Mouse (Mus musculus) myocyte (in vitro differentiated cells): Measurements from ENCODE around the gene Cog4. TPM values are rescaled to one million over a fixed set of nuclear protein-coding genes. Genes with fewer than 3 reads are reported as not detected.
A peak's percentile ranks its signal among the peaks of the same experiment; 100 is the strongest.

Experiments used
- H3K27me3 ChIP-seq: one replicate; pipeline ENCODE4 v1.6.1; 2011; ENCODE audit not compliant: control insufficient read depth, insufficient read depth, insufficient read length
- H3K36me3 ChIP-seq: one replicate; pipeline ENCODE4 v1.6.1; 2011; ENCODE audit not compliant: control insufficient read depth, insufficient read depth
- H3K4me2 ChIP-seq: one replicate; pipeline ENCODE4 v1.6.1; 2011; ENCODE audit warnings: low read depth, control low read depth
- H3K4me3 ChIP-seq: one replicate; pipeline ENCODE4 v1.5.1; 2011; ENCODE audit warnings: mild to moderate bottlenecking, control low read depth, moderate library complexity
- H3K79me2 ChIP-seq: one replicate; pipeline ENCODE4 v1.6.1; 2011; ENCODE audit not compliant: control insufficient read depth, insufficient read depth
- H3ac ChIP-seq: one replicate; pipeline ENCODE4 v1.6.1; 2011; ENCODE audit not compliant: control insufficient read depth, insufficient read length
- CEBPB ChIP-seq: IDR thresholded peaks from 2 replicates; pipeline ENCODE4 v1.6.1; 2011; ENCODE audit warnings: mild to moderate bottlenecking, moderate library complexity; ENCODE audit not compliant: poor library complexity, insufficient read depth, severe bottlenecking
- E2F4 ChIP-seq: IDR thresholded peaks from one replicate; pipeline ENCODE4 v1.6.1; 2011; ENCODE audit warnings: mild to moderate bottlenecking, control low read depth, moderate library complexity; ENCODE audit not compliant: insufficient read depth
- MAX ChIP-seq: IDR thresholded peaks from one replicate; pipeline ENCODE4 v1.6.1; 2011; ENCODE audit warnings: low read depth, mild to moderate bottlenecking, control low read depth
- MYOD1 ChIP-seq, 3 experiments: IDR thresholded peaks; one replicate each; pipeline ENCODE4 v1.6.1; 2011; ENCODE audit warnings: control low read depth in 2 of 3, low read depth in 2 of 3, mild to moderate bottlenecking in 2 of 3, moderate library complexity in 1 of 3; ENCODE audit not compliant: insufficient read length in 2 of 3, control insufficient read depth in 1 of 3
- MYOG ChIP-seq, 3 experiments: IDR thresholded peaks; one replicate each; pipeline ENCODE4 v1.6.1; 2011; ENCODE audit warnings: control low read depth in 2 of 3, low read depth in 2 of 3, mild to moderate bottlenecking in 2 of 3; ENCODE audit not compliant: insufficient read length in 2 of 3, control insufficient read depth in 1 of 3, insufficient read depth in 1 of 3
- POLR2A ChIP-seq: IDR thresholded peaks from one replicate; pipeline ENCODE4 v1.6.1; 2011; ENCODE audit warnings: low read depth, mild to moderate bottlenecking, control low read depth, moderate library complexity; ENCODE audit not compliant: insufficient read length
- POLR2AphosphoS2 ChIP-seq: IDR thresholded peaks from one replicate; pipeline ENCODE4 v1.6.1; 2011; ENCODE audit warnings: low read depth, control low read depth; ENCODE audit not compliant: insufficient read length
- REST ChIP-seq: IDR thresholded peaks from one replicate; pipeline ENCODE4 v1.6.1; 2011; ENCODE audit warnings: mild to moderate bottlenecking, control low read depth, moderate library complexity; ENCODE audit not compliant: insufficient read depth, insufficient read length
- SRF ChIP-seq: IDR thresholded peaks from one replicate; pipeline ENCODE4 v1.6.1; 2011; ENCODE audit warnings: low read depth; ENCODE audit not compliant: control insufficient read depth, insufficient read length
- TCF12 ChIP-seq: IDR thresholded peaks from one replicate; pipeline ENCODE4 v1.6.1; 2011; ENCODE audit warnings: mild to moderate bottlenecking, control low read depth; ENCODE audit not compliant: poor library complexity, insufficient read depth, severe bottlenecking
- TCF3 ChIP-seq: IDR thresholded peaks from one replicate; pipeline ENCODE4 v1.6.1; 2011; ENCODE audit warnings: low read depth, control low read depth; ENCODE audit not compliant: insufficient read length
- USF1 ChIP-seq: IDR thresholded peaks from one replicate; pipeline ENCODE4 v1.6.1; 2011; ENCODE audit warnings: low read depth, mild to moderate bottlenecking, control low read depth, moderate library complexity
- polyA plus RNA-seq: library from polyadenylated mRNA; unstranded; fragments of >200 nt; fragmentation: generic; extraction: Trizol; gene quantifications from one replicate; pipeline ENCODE4 v1.2.1, GENCODE M21; 2012; ENCODE audit warnings: missing spikeins

Cog4 gene
- polyA plus RNA-seq, 1 experiment = 71.6 TPM

- no peaks in the 10 kb centered on the region for H3K79me2 ChIP-seq
- peaks cover 12% of the 10 kb centered on the region for H3K36me3 ChIP-seq
- no peak within 1 kb of the TSS for H3ac ChIP-seq
- no peak within 1 kb of the TSS for H3K4me3 ChIP-seq
- H3K4me2 ChIP-seq = no peak within 1 kb of the TSS
- TF ChIP-seq POLR2A (no peak), MAX (no peak), CEBPB (no peak), POLR2AphosphoS2 (no peak), USF1 (no peak), REST (no peak), MYOG (IDR thresholded peaks at IDR 0.05; ENCODE audit: control insufficient read depth in 1 of 3, insufficient read depth in 1 of 3, insufficient read length in 2 of 3, low read depth in 2 of 3) (no peak), MYOD1 (IDR thresholded peaks at IDR 0.05; ENCODE audit: control insufficient read depth in 1 of 3, insufficient read length in 2 of 3, low read depth in 2 of 3) (no peak), TCF3 (no peak), SRF (no peak), E2F4 (no peak), TCF12 (no peak)
- no peaks in the 10 kb centered on the region for H3K27me3 ChIP-seq
These were observed 40.7 kb upstream of the Cog4 start, which contains the start of gene Il34 for GRCm38 (mm10) chr8:110805669-110806068. Gene Il34, minus strand, starts transcription at chr8:110805924.

- TF ChIP-seq POLR2AphosphoS2 = no peak
- TF ChIP-seq E2F4 = no peak
- no peak for TF ChIP-seq MYOD1 (IDR thresholded peaks at IDR 0.05; ENCODE audit: control insufficient read depth in 1 of 3, insufficient read length in 2 of 3, low read depth in 2 of 3)
- no peak for TF ChIP-seq TCF12
- TF ChIP-seq REST = no peak
- no peak for TF ChIP-seq MYOG (IDR thresholded peaks at IDR 0.05; ENCODE audit: control insufficient read depth in 1 of 3, insufficient read depth in 1 of 3, insufficient read length in 2 of 3, low read depth in 2 of 3)
- TF ChIP-seq CEBPB = no peak
- no peak for TF ChIP-seq USF1
- Histone ChIP-seq H3K27me3 (no peaks in the 10 kb centered on the region), H3K36me3 (peaks cover 17% of the 10 kb centered on the region), H3K4me3 (no peak overlapping the region), H3ac (no peak overlapping the region), H3K79me2 (no peaks in the 10 kb centered on the region), H3K4me2 (no peak overlapping the region)
These were observed 40.3 kb upstream of the Cog4 start for GRCm38 (mm10) chr8:110806146-110806545.

- Histone ChIP-seq H3K79me2 (no peaks in the 10 kb centered on the region), H3ac (no peak overlapping the region), H3K4me2 (peak overlapping the region; percentile 18), H3K4me3 (no peak overlapping the region), H3K36me3 (peaks cover 44% of the 10 kb centered on the region), H3K27me3 (no peaks in the 10 kb centered on the region)
- TF ChIP-seq MYOD1 (IDR thresholded peaks at IDR 0.05; ENCODE audit: control insufficient read depth in 1 of 3, insufficient read length in 2 of 3, low read depth in 2 of 3) (peak in 1 of 3 experiments; percentile 18), POLR2AphosphoS2 (peak; percentile 73), MAX (no peak), USF1 (no peak)
These were observed 37.6 kb upstream of the Cog4 start for GRCm38 (mm10) chr8:110808495-110809472.

GRCm38 (mm10) chr8:110809831-110810230, 36.6 kb upstream of the Cog4 start:
- Histone ChIP-seq H3ac (no peak overlapping the region), H3K27me3 (no peaks in the 10 kb centered on the region), H3K4me3 (no peak overlapping the region), H3K36me3 (peaks cover 54% of the 10 kb centered on the region), H3K4me2 (no peak overlapping the region), H3K79me2 (no peaks in the 10 kb centered on the region)
- TF ChIP-seq USF1 (peak; percentile 53), CEBPB (no peak)

GRCm38 (mm10) chr8:110810481-110811065, 35.8 kb upstream of the Cog4 start:
- H3K79me2 ChIP-seq = no peaks in the 10 kb centered on the region
- peaks cover 61% of the 10 kb centered on the region for H3K36me3 ChIP-seq
- H3K4me3 ChIP-seq = no peak overlapping the region
- TF ChIP-seq SRF (no peak), REST (no peak), TCF3 (no peak), CEBPB (no peak), MYOG (IDR thresholded peaks at IDR 0.05; ENCODE audit: control insufficient read depth in 1 of 3, insufficient read depth in 1 of 3, insufficient read length in 2 of 3, low read depth in 2 of 3) (no peak), POLR2AphosphoS2 (no peak)
- no peak overlapping the region for H3ac ChIP-seq
- H3K27me3 ChIP-seq = no peaks in the 10 kb centered on the region
- no peak overlapping the region for H3K4me2 ChIP-seq
